Mouse (Mus musculus) embryonic facial prominence, embryonic 12.5 days (tissue): ENCODE results near the gene Pde9a. TPM values are rescaled to one million over a fixed set of nuclear protein-coding genes. Genes with fewer than 3 reads are reported as not detected.

Source experiments
- ATAC-seq: fragments of 200-750 bp; cut with Nextera tagmentation; 2 replicates; pipeline ENCODE4 v1.8.0; 2017; ENCODE audit not compliant: insufficient number of reproducible peaks, insufficient read depth, low FRiP score, low TSS enrichment
- H3K27ac ChIP-seq: fragments of 300-500 bp; sonication (generic); 2 replicates; pipeline ENCODE4 v1.5.1; 2016; ENCODE audit warnings: mild to moderate bottlenecking
- H3K27me3 ChIP-seq: fragments of 300-500 bp; sonication (generic); 2 replicates; pipeline ENCODE4 v1.6.1; 2016; ENCODE audit warnings: mild to moderate bottlenecking, moderate library complexity
- H3K36me3 ChIP-seq: fragments of 300-500 bp; sonication (generic); 2 replicates; pipeline ENCODE4 v1.6.1; 2016; ENCODE audit warnings: mild to moderate bottlenecking
- H3K4me1 ChIP-seq: fragments of 300-500 bp; sonication (generic); 2 replicates; pipeline ENCODE4 v1.6.1; 2016
- H3K4me2 ChIP-seq: fragments of 300-500 bp; sonication (generic); replicated peaks from 2 replicates; pipeline ENCODE4 v1.6.1; 2016; ENCODE audit warnings: mild to moderate bottlenecking, moderate library complexity
- H3K4me3 ChIP-seq: fragments of 300-500 bp; sonication (generic); 2 replicates; pipeline ENCODE4 v1.5.1; 2016; ENCODE audit warnings: mild to moderate bottlenecking
- H3K9ac ChIP-seq: fragments of 300-500 bp; sonication (generic); 2 replicates; pipeline ENCODE4 v1.6.1; 2016; ENCODE audit warnings: mild to moderate bottlenecking, moderate library complexity
- H3K9me3 ChIP-seq: fragments of 300-500 bp; sonication (generic); 2 replicates; pipeline ENCODE4 v1.6.1; 2016; ENCODE audit warnings: mild to moderate bottlenecking, moderate library complexity
- WGBS: fragments of 180-500 bp; shearing (Covaris S2); methylation state at CpG from one replicate; pipeline ENCODE4 v1.1.7; 2016; 5-methylcytosine and 5-hydroxymethylcytosine counted together
- polyA plus RNA-seq: library from polyadenylated mRNA; unstranded; fragments of >200 nt; fragmentation: Nextera tagmentation; extraction: Ambion mirVana; gene quantifications from 2 replicates; pipeline ENCODE4 v1.2.1, GENCODE M21; 2016

Gene Pde9a
- polyA plus RNA-seq, 1 experiment from 2014 or later: 25.5 TPM

DNA sequence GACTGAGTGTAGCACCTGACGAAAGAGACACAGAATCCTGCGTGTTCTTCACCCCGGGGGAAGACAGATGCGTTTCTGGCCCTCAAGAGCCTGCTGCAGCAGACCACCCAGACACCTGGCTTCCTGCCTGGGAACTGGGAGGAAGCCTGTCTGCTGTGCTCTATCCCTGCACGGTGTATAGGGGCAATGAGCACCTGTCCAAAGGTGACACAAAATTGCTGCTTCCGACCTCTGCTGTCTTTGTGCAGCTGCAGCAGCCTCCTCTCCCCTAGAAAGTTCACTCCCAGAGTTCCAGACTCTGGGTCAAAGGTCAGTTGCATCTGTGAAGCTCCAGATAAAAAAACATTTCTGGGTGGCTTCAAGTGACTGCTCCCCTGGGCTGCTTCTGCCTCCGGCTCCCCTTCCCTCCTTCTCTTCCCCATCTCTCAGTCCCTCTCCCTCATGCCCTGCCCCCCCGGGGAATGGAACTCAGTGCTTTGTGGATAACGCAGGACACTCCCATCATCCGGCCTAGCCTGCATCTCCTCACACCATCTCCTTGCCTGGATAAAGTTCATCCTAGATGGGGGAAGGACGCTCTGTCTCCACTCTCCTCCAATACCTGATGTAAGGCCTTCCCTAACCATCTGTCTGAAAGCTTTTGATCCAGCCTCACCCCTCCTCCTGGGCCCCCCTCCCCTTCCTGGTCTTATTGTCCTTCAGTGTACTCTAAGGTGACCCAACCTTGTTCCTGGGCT lies 93.3 kb downstream of the Pde9a start:
- Histone ChIP-seq H3K27me3 (no peaks in the 10 kb centered on the region), H3K4me2 (no peak overlapping the region), H3K36me3 (peaks cover 5% of the 10 kb centered on the region), H3K9me3 (no peaks in the 10 kb centered on the region), H3K4me1 (peaks cover 9% of the 10 kb centered on the region; the same call in 1 of the 2 replicates), H3K27ac (no peak overlapping the region), H3K9ac (no peak overlapping the region), H3K4me3 (no peak overlapping the region)
- no peak for ATAC-seq
- 45% methylated on average over 11 of the region's 11 CpGs for WGBS

DNA sequence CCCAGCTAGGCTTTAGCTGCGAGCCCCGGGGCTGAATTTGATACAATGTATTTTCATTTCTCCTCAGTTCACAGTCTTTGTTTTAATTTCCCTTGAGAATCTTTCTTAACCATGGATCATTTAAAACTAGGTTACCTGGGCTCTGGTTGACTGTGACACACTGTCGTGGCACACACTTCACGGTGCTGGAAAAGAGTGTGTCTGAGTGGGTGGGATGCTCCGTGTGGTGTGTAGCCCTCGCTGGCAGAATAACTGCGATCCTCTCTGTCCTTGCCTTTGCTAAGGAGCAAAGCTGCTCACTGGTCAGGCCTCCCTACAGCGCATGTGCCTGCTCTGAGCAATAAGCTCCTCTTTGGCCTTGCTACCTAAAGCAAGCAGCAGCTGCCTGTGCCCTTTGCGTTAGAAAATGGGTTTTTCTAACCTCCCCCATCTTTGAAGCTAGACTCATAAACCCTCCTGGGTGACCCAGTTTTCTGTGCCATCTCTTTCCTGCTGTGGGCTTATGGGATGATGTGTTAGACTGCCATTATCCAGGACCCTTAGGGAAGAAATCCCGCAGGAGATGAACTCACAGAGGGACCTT lies 100.7 kb downstream of the Pde9a start:
- WGBS: 73% methylated on average over 10 of the region's 10 CpGs
- Histone ChIP-seq H3K9ac (no peak overlapping the region), H3K27me3 (no peaks in the 10 kb centered on the region), H3K4me1 (no peaks in the 10 kb centered on the region), H3K4me2 (no peak overlapping the region), H3K4me3 (no peak overlapping the region), H3K9me3 (no peaks in the 10 kb centered on the region), H3K36me3 (no peaks in the 10 kb centered on the region), H3K27ac (no peak overlapping the region)
- no peak for ATAC-seq

DNA sequence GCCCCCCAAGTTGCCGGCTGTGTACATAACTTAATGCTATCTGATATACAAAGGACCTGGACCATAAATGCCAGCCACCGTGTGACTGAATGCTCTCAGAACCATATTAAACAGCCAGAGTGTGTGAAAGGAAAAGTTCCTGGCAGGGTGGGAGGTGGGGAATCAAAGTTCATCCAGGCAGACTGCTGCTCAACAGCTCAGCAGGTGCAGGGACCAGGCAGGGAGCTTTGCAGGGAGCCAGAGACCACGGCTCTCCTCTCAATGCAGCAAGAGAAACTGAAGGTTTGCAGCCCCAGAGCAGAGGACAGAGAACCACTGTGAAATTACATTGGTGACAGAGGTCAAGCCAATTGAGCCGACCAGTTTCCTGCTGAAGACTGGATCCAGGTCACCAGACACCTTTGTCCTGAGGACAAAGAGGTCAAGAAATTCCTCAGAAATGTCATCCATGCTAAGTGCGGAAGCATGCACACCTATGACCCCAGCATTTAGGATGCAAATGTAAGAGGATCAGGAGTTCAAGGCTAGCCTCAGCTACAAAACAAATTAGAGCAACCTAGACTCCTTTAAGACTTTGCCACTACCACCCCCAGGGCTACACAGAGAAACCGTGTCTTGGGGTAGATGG lies 101.5 kb downstream of the Pde9a start:
- Histone ChIP-seq H3K27ac (no peak overlapping the region), H3K9ac (no peak overlapping the region), H3K4me2 (no peak overlapping the region), H3K36me3 (no peaks in the 10 kb centered on the region), H3K27me3 (no peaks in the 10 kb centered on the region), H3K4me1 (no peaks in the 10 kb centered on the region), H3K4me3 (no peak overlapping the region), H3K9me3 (no peaks in the 10 kb centered on the region)
- 25% methylated on average over 6 of the region's 6 CpGs for WGBS
- no peak for ATAC-seq

DNA sequence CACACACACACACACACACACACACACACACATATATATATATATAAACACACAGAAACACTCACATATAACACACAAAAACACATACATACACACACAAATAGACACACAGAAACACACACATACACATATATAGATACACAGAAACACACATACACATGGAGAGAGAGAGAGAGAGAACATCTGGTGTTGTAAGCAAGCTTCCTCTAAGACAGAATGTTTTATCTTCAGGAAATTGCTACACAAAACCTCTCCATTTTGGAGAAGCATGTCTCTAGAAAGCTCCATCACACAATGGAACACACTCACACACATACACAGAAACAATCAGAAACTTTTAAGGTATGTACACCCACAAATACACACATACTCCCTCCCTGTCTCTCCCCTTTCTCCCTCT lies 105.3 kb downstream of the Pde9a start:
- Histone ChIP-seq H3K27me3 (no peaks in the 10 kb centered on the region), H3K9me3 (no peaks in the 10 kb centered on the region), H3K36me3 (peaks cover 15% of the 10 kb centered on the region), H3K27ac (no peak overlapping the region), H3K4me3 (no peak overlapping the region), H3K4me2 (no peak overlapping the region), H3K9ac (no peak overlapping the region), H3K4me1 (no peaks in the 10 kb centered on the region)
- ATAC-seq: no peak

DNA sequence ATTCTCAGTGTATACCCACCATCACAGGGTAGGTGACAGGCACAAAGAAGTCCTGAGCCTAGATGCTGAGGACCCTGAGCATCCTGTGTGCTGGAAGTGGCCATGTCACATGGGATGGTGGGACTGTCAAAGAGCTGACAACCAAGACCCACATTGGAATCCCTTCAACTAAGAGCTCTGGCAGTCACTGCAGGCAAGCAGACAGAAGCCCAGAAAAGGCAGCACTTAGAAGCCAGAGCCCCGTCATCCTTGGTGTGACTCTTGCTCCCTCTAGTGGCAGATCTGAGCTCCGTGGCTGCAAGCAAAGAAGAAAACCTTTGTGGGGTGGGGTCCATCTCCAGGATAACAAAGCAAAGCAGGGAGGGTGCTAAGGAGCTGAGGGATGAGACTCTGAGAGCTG lies 106.4 kb downstream of the Pde9a start:
- peaks cover 23% of the 10 kb centered on the region for H3K36me3 ChIP-seq
- no peak overlapping the region for H3K4me3 ChIP-seq
- no peaks in the 10 kb centered on the region for H3K4me1 ChIP-seq
- no peaks in the 10 kb centered on the region for H3K9me3 ChIP-seq
- H3K4me2 ChIP-seq: no peak overlapping the region
- no peak overlapping the region for H3K27ac ChIP-seq
- no peak overlapping the region for H3K9ac ChIP-seq
- WGBS: 0% methylated on average over 2 of the region's 2 CpGs
- ATAC-seq: no peak
- H3K27me3 ChIP-seq: no peaks in the 10 kb centered on the region

DNA sequence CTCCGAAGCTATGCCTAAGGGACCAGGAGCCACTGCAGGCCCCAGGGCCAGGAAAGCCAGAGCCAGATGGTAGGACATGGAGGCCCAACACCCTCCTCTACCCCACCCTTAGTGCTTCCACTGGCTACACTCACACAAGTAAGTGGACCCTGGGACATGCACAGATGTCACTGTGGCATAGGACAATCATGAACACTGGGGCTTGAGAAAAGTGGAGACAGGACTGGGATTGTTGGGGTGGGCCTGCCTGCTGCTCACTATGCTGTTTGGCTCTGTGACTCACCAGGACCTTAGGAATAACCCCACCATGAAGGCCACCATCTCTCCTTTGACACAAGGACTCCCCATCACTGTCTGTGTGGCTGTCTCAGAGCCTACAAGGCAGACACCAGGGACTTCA lies 109.0 kb downstream of the Pde9a start:
- no peak overlapping the region for H3K4me3 ChIP-seq
- no peak overlapping the region for H3K9ac ChIP-seq
- H3K4me1 ChIP-seq: no peaks in the 10 kb centered on the region
- no peaks in the 10 kb centered on the region for H3K27me3 ChIP-seq
- H3K27ac ChIP-seq: no peak overlapping the region
- no peaks in the 10 kb centered on the region for H3K9me3 ChIP-seq
- peaks cover 49% of the 10 kb centered on the region for H3K36me3 ChIP-seq
- 86% methylated on average over 1 of the region's 1 CpGs for WGBS
- ATAC-seq: no peak
- H3K4me2 ChIP-seq: no peak overlapping the region

DNA sequence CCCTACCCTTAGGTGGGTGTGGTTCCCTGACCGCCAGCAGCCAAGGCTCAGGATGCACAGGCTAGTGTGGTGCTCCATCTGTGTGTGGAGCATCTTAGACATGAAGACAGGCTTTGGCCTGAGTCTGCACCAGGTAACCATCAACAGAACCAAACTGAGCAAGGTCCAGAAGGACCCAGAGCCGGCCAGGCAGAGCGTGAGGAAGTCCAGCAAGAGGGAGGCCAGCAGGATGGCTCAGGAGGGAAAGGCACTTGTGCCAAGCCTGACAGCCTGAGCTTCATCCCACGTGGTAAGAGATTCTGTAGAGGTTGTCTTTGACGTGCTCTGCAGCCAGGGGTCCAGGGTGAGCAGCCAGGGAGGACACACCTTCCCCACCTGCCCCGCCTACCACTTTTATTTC lies 111.7 kb downstream of the Pde9a start:
- Histone ChIP-seq H3K9me3 (no peaks in the 10 kb centered on the region), H3K9ac (no peak overlapping the region), H3K4me3 (no peak overlapping the region), H3K4me1 (no peaks in the 10 kb centered on the region), H3K4me2 (no peak overlapping the region), H3K27ac (no peak overlapping the region), H3K27me3 (no peaks in the 10 kb centered on the region), H3K36me3 (peaks cover 76% of the 10 kb centered on the region)
- no peak for ATAC-seq
- 82% methylated on average over 6 of the region's 6 CpGs for WGBS

DNA sequence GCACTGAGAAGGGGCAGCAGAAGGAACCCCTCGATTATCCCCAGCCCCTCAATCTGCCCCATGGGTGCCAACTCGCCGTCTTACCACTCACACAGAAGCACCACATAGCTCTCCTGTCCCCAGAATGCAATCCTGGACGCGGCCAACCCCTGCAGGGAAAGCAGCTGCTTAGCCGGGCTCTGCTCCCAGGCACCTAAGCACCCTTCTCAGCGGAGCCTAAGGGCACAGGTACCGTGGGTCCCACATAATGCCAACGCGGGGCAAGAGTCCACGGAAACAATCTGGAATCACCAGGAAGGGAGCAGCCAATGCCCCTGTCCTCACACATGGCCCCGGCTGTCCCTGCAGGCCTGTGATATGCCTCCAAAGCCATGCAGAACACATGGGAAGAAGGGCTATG lies 113.7 kb downstream of the Pde9a start:
- WGBS: 97% methylated on average over 12 of the region's 12 CpGs
- Histone ChIP-seq H3K4me2 (no peak overlapping the region), H3K9ac (no peak overlapping the region), H3K36me3 (peaks cover 92% of the 10 kb centered on the region), H3K4me3 (no peak overlapping the region), H3K27me3 (no peaks in the 10 kb centered on the region), H3K27ac (no peak overlapping the region), H3K9me3 (no peaks in the 10 kb centered on the region), H3K4me1 (no peaks in the 10 kb centered on the region)
- ATAC-seq: no peak

DNA sequence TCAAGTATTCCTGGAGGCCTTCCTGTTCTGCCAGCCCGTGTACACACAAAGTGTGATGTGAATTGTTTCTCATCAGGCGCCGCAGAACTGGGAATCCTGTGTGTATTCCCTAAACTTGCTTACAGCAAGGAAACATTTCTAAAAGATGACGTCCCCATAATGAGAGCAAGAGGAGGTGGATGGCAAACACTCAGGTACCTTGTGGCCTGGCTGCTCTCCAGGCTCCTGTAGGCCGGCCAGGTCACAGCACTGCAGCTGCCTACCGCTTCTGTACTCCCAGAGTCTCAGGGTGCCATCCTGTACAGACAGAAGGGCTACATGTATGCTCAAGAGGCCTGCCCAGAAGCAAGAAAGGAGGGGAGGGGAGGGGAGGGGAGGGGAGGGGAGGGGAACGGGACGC lies 114.4 kb downstream of the Pde9a start:
- Histone ChIP-seq H3K4me3 (no peak overlapping the region), H3K4me1 (no peaks in the 10 kb centered on the region), H3K27ac (no peak overlapping the region), H3K36me3 (peaks cover 94% of the 10 kb centered on the region), H3K9ac (no peak overlapping the region), H3K27me3 (no peaks in the 10 kb centered on the region), H3K9me3 (no peaks in the 10 kb centered on the region), H3K4me2 (no peak overlapping the region)
- WGBS: 90% methylated on average over 7 of the region's 8 CpGs
- no peak for ATAC-seq

DNA sequence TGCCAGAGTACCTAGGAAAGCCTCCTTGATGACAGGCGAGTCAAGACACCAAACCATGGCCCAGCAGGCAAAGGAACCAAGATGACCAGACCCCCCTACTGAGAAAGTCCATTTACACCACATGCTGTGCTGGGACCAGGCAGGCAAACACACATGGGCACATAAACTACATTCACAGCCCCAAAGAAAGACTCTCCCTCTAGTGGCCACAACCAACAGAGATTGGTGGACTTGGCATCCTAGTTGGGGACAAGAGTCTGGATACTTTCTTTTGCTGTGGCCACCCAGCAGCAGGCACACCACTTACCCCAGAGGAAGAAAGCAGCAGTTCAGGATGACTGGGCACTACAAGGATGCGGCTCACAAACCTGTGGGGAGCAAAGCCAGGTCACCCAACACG lies 114.9 kb downstream of the Pde9a start:
- ATAC-seq: no peak
- 85% methylated on average over 3 of the region's 3 CpGs for WGBS
- Histone ChIP-seq H3K4me3 (no peak overlapping the region), H3K36me3 (peaks cover 94% of the 10 kb centered on the region), H3K9ac (no peak overlapping the region), H3K4me1 (no peaks in the 10 kb centered on the region), H3K4me2 (no peak overlapping the region), H3K9me3 (no peaks in the 10 kb centered on the region), H3K27me3 (no peaks in the 10 kb centered on the region), H3K27ac (no peak overlapping the region)

DNA sequence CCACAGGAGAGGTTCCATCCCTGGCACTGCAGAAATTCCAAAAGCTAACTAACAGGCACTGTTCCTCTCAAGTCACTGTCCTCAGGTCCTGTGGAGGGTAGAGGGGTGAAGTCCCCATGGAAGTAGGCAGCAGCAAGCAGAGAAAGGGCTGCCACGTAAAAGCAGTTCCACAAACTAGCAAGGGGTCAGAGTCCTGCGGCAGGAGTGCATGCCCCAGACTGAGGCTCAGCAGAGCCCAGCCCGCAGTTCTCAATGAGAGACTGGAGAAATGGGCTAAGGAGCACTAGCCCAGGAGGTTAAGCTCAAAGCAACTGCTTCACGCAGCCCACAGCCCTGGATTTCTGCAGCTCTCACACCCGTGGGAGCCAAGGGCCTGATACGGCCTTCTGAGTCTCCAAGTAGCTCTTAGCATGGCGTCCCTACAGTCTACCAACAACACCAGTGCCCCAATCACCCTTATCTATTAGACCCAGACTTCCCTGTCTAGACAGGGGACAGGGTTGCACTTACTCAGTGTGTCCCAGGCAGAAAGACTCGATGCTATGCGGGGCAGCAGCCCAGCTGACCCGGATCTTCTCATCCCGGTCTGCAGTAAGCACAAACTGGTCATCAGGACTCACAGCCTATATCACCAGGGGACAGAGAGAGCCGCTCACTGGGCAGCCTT lies 116.4 kb downstream of the Pde9a start:
- Histone ChIP-seq H3K36me3 (peaks cover 92% of the 10 kb centered on the region), H3K4me1 (no peaks in the 10 kb centered on the region), H3K9me3 (no peaks in the 10 kb centered on the region), H3K4me3 (no peak overlapping the region), H3K27me3 (no peaks in the 10 kb centered on the region), H3K9ac (no peak overlapping the region), H3K27ac (no peak overlapping the region), H3K4me2 (no peak overlapping the region)
- no peak for ATAC-seq
- WGBS: 91% methylated on average over 12 of the region's 12 CpGs

DNA sequence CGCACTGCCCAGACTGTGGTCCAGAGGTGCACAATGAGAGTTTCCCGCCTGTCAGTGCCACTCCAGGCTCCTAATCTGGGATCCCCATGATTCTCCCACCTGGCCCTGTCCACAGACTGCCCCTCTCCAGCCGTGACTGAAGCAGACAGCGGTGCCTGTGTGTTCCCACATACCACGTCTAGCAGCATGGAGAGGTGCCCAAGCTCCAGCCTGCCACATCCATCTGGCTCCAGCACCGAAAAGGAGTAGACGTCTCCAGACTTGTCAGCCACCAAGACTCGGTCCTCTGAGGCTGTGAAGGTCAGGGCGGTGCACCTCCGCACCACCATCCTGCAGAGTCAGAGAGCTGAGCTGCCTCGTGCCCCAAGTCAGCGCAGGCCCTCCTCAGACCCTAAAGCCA lies 117.3 kb downstream of the Pde9a start:
- Histone ChIP-seq H3K4me1 (no peaks in the 10 kb centered on the region), H3K4me3 (no peak overlapping the region), H3K9me3 (no peaks in the 10 kb centered on the region), H3K9ac (no peak overlapping the region), H3K36me3 (peaks cover 91% of the 10 kb centered on the region), H3K4me2 (no peak overlapping the region), H3K27ac (no peak overlapping the region), H3K27me3 (no peaks in the 10 kb centered on the region)
- WGBS: 94% methylated on average over 12 of the region's 12 CpGs
- ATAC-seq: no peak
